Mouse (Mus musculus): Measurements from ENCODE around the gene Plcb1. TPM values are rescaled to one million over a fixed set of nuclear protein-coding genes. Genes with fewer than 3 reads are reported as not detected.
A peak's percentile ranks its signal among the peaks of the same experiment; 100 is the strongest.

Plcb1 gene
- polyA plus RNA-seq, 1 experiment from 2014 or later = 12.1 TPM

DNA sequence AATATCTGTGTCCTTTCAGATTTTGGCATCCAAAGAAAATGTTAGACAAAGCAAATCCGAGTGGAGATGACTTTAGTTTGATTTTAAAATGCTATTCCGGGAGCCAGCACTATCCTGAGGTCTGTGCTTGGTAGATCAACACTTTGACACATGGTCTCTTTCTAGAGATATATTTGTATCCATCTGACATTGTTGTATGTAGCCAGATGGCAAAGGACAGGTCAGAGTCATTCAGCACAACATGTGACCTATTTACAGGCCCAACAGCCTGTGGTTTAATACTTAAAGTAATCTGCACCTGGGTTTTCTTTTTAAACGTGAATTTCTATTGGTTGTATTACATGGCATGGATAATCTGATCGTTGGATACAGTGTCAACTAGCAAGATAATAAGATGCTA lies 629.3 kb downstream of the Plcb1 start:
- no peak overlapping the region for H3K4me3 ChIP-seq
- no peaks in the 10 kb centered on the region for H3K36me3 ChIP-seq
- H3K27ac ChIP-seq = no peak overlapping the region
- H3K9me3 ChIP-seq = no peaks in the 10 kb centered on the region
- no peaks in the 10 kb centered on the region for H3K27me3 ChIP-seq
- 76% methylated on average over 4 of the region's 4 CpGs for WGBS
- H3K4me1 ChIP-seq = no peaks in the 10 kb centered on the region
- no peak overlapping the region for H3K4me2 ChIP-seq
- H3K9ac ChIP-seq = no peak overlapping the region
- no peak for ATAC-seq (ENCODE audit: insufficient number of reproducible peaks, low FRiP score, low TSS enrichment, low read depth)

DNA sequence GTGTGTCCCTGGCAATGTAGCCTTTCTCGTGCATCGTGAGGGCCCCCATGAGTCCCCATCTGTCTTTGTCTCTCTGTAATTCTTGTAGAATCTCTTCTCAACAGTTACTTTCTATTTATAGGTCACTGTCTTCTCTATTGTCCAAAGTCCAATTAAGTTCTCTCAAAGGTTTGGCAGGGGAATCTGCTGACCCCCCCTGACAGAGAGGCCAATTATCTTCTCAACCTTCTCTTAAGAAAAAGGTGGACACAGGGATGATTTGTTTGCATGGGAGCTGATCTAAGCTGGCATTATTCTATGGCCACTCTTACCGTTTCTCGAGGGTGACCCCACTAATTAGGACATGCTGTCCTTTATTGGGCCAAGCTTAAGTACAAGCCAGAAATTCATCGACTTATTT lies 633.4 kb downstream of the Plcb1 start:
- H3K4me1 ChIP-seq = no peaks in the 10 kb centered on the region
- H3K9me3 ChIP-seq = no peaks in the 10 kb centered on the region
- H3K9ac ChIP-seq = no peak overlapping the region
- H3K27ac ChIP-seq = no peak overlapping the region
- 71% methylated on average over 5 of the region's 5 CpGs for WGBS
- H3K36me3 ChIP-seq = no peaks in the 10 kb centered on the region
- ATAC-seq (ENCODE audit: insufficient number of reproducible peaks, low FRiP score, low TSS enrichment, low read depth) = no peak
- no peaks in the 10 kb centered on the region for H3K27me3 ChIP-seq
- no peak overlapping the region for H3K4me2 ChIP-seq
- H3K4me3 ChIP-seq = no peak overlapping the region

DNA sequence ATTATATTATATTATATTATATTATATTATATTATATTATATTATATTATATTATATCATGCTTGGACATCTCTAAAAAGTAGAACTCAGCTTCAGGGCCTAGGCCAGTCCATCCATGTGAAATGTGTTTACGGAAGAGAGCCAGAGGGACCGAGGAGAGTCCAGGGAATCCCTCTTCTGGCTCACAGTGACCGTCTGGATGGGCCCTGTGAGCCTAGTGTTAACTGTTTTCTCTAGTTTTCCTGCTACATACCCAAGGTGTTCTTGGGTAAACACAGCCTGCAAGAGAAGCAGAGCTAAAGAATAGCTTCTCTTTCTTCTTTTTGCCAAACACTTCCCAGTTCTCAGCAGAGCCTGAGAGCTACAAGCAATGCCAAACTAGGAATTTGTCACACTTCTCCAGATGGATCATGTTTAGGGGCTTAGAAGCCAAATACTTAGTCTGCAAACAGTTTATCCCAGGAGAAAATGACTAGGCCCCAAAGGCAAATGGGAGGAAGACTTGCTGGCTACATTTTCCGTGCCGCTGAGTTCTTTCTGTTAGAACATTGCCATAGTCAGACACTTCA lies 649.2 kb downstream of the Plcb1 start:
- no peak for ATAC-seq (ENCODE audit: insufficient number of reproducible peaks, low FRiP score, low TSS enrichment, low read depth)
- Histone ChIP-seq H3K9me3 (no peaks in the 10 kb centered on the region), H3K36me3 (no peaks in the 10 kb centered on the region), H3K4me3 (no peak overlapping the region), H3K27ac (no peak overlapping the region), H3K4me1 (peaks cover 5% of the 10 kb centered on the region; the same call in 1 of the 2 replicates), H3K27me3 (no peaks in the 10 kb centered on the region), H3K9ac (no peak overlapping the region), H3K4me2 (no peak overlapping the region)
- 62% methylated on average over 5 of the region's 5 CpGs for WGBS

DNA sequence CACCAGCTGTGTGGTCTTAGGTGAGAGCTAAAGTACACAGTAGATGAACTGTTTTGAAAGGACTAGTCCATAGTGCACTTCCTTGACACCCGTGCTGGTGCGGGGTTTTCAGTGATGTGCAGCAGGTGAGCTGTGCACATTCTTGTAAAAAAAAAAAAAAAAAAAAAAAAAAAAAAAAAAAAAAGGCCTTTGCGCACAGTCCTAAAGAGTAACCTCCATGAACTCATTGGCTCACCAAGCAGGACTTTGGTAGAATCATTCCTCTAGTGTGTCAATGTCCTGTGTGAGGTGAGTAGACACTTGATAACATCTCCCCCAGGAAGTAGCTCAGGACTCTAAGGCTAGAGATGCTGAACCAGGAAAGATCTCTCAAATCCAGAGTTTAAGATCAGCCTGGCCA lies 653.2 kb downstream of the Plcb1 start:
- no peaks in the 10 kb centered on the region for H3K9me3 ChIP-seq
- peaks cover 6% of the 10 kb centered on the region; the same call in 1 of the 2 replicates for H3K4me1 ChIP-seq
- WGBS = 85% methylated on average over 3 of the region's 3 CpGs
- H3K9ac ChIP-seq = no peak overlapping the region
- no peaks in the 10 kb centered on the region for H3K36me3 ChIP-seq
- no peaks in the 10 kb centered on the region for H3K27me3 ChIP-seq
- H3K27ac ChIP-seq = no peak overlapping the region
- no peak overlapping the region for H3K4me3 ChIP-seq
- no peak overlapping the region for H3K4me2 ChIP-seq
- ATAC-seq (ENCODE audit: insufficient number of reproducible peaks, low FRiP score, low TSS enrichment, low read depth) = no peak

GRCm38 (mm10) chr2:135439546-135440517 lies 654.0 kb downstream of the Plcb1 start:
- Histone ChIP-seq H3K36me3 (no peaks in the 10 kb centered on the region), H3K27ac (peak overlapping the region; percentile 78), H3K4me1 (peaks cover 6% of the 10 kb centered on the region; the same call in 1 of the 2 replicates), H3K4me3 (peak overlapping the region; percentile 20), H3K4me2 (peak overlapping the region; percentile 38), H3K9me3 (no peaks in the 10 kb centered on the region), H3K9ac (no peak overlapping the region), H3K27me3 (no peaks in the 10 kb centered on the region)
- ATAC-seq (ENCODE audit: insufficient number of reproducible peaks, low FRiP score, low TSS enrichment, low read depth) = no peak
- WGBS = 6% methylated on average over 7 of the region's 7 CpGs

DNA sequence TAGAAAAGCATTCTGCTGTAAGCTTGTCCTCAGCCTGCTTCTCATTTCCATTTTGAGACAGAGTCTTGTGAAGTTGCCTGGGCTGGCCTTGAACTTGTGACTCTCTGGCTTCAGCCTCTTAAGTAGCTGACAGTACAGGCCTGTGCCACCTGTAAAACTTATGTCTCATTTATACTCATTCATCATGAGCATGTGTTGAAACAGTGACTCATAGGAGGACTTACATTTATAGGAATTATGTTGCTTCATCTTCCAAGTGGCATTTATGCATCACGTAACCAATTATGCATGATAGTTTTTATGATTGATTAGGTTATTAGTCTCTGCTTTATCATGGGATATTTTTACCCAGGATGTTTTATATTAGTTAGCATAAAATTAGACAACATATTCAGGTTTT lies 667.7 kb downstream of the Plcb1 start:
- no peak for ATAC-seq (ENCODE audit: insufficient number of reproducible peaks, low FRiP score, low TSS enrichment, low read depth)
- Histone ChIP-seq H3K4me2 (no peak overlapping the region), H3K27me3 (no peaks in the 10 kb centered on the region), H3K4me3 (no peak overlapping the region), H3K4me1 (no peaks in the 10 kb centered on the region), H3K9me3 (no peaks in the 10 kb centered on the region), H3K27ac (no peak overlapping the region), H3K9ac (no peak overlapping the region), H3K36me3 (no peaks in the 10 kb centered on the region)
- WGBS = 94% methylated on average over 1 of the region's 1 CpGs

DNA sequence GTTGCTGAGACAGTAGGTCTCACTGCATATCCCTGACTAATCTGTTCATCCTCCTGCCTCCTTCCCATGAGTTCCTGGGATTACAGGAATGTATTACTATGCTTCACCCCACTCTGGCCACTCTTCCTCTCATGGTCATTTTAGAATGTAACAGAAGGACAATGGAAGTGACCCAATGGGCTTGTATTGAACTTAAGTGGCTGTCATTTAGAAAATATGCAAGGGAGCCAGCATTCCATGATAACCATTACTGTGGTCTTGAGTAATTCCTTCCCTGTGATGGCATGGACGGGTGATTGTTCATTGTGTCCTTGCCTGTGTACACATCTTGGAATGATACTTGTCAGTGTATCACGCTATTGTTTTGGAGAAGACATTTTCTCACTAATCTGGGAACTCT lies 668.1 kb downstream of the Plcb1 start:
- Histone ChIP-seq H3K27ac (no peak overlapping the region), H3K9ac (no peak overlapping the region), H3K9me3 (no peaks in the 10 kb centered on the region), H3K4me3 (no peak overlapping the region), H3K4me1 (no peaks in the 10 kb centered on the region), H3K4me2 (no peak overlapping the region), H3K27me3 (no peaks in the 10 kb centered on the region), H3K36me3 (no peaks in the 10 kb centered on the region)
- ATAC-seq (ENCODE audit: insufficient number of reproducible peaks, low FRiP score, low TSS enrichment, low read depth) = no peak
- 78% methylated on average over 2 of the region's 2 CpGs for WGBS

- no peak overlapping the region for H3K4me2 ChIP-seq
- no peaks in the 10 kb centered on the region for H3K36me3 ChIP-seq
- H3K4me3 ChIP-seq = no peak overlapping the region
- no peak overlapping the region for H3K27ac ChIP-seq
- no peaks in the 10 kb centered on the region for H3K4me1 ChIP-seq
- no peak overlapping the region for H3K9ac ChIP-seq
- WGBS = 35% methylated on average over 1 of the region's 1 CpGs
- no peak for ATAC-seq (ENCODE audit: insufficient number of reproducible peaks, low FRiP score, low TSS enrichment, low read depth)
- no peaks in the 10 kb centered on the region for H3K27me3 ChIP-seq
- no peaks in the 10 kb centered on the region for H3K9me3 ChIP-seq
Observed at GRCm38 (mm10) chr2:135454455-135454854, 668.6 kb downstream of the Plcb1 start.

- Histone ChIP-seq H3K36me3 (no peaks in the 10 kb centered on the region), H3K27ac (no peak overlapping the region)
- WGBS = 58% methylated on average over 4 of the region's 4 CpGs
Observed at GRCm38 (mm10) chr2:135467895-135468294, 682.0 kb downstream of the Plcb1 start.

GRCm38 (mm10) chr2:135474107-135474506 lies 688.2 kb downstream of the Plcb1 start:
- H3K27ac ChIP-seq = no peak overlapping the region
- no peak for ATAC-seq (ENCODE audit: insufficient number of reproducible peaks, low FRiP score, low TSS enrichment, low read depth)
- no peaks in the 10 kb centered on the region for H3K36me3 ChIP-seq
- H3K4me1 ChIP-seq = no peaks in the 10 kb centered on the region
- H3K4me2 ChIP-seq = no peak overlapping the region
- H3K4me3 ChIP-seq = no peak overlapping the region
- no peaks in the 10 kb centered on the region for H3K27me3 ChIP-seq
- no peaks in the 10 kb centered on the region for H3K9me3 ChIP-seq
- 69% methylated on average over 4 of the region's 4 CpGs for WGBS
- H3K9ac ChIP-seq = no peak overlapping the region

More at GRCm38 (mm10) chr2:135467895-135468294, 682.0 kb downstream of the Plcb1 start:
- Histone ChIP-seq H3K9ac (no peak overlapping the region), H3K4me2 (no peak overlapping the region), H3K4me1 (no peaks in the 10 kb centered on the region), H3K27me3 (no peaks in the 10 kb centered on the region), H3K4me3 (no peak overlapping the region), H3K9me3 (no peaks in the 10 kb centered on the region)
- ATAC-seq (ENCODE audit: insufficient number of reproducible peaks, low FRiP score, low TSS enrichment, low read depth) = no peak

DNA sequence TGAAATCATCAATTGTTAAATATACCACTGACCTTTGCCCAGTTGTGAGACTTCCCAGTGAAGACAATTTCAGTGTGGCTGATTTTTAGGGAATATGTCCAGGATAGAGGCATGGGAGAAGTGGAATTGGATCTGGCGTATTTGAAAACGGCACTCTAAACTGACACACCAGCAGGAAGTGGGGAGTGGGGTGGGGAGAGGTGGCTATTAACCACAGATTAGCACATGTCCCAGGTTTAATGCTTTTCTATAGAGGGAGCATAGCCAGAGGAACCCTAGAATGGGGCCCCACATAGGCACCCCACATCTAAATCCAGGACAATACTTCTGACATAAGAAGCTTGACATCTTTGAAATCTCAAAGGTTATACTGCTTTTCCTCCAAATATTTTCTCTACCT lies 699.4 kb downstream of the Plcb1 start:
- Histone ChIP-seq H3K4me3 (no peak overlapping the region), H3K36me3 (no peaks in the 10 kb centered on the region), H3K4me2 (no peak overlapping the region), H3K27me3 (no peaks in the 10 kb centered on the region), H3K9me3 (no peaks in the 10 kb centered on the region), H3K27ac (no peak overlapping the region), H3K4me1 (no peaks in the 10 kb centered on the region), H3K9ac (no peak overlapping the region)
- 45% methylated on average over 2 of the region's 2 CpGs for WGBS
- no peak for ATAC-seq (ENCODE audit: insufficient number of reproducible peaks, low FRiP score, low TSS enrichment, low read depth)

GRCm38 (mm10) chr2:135488277-135488676 lies 702.4 kb downstream of the Plcb1 start:
- WGBS = 90% methylated on average over 2 of the region's 2 CpGs
- no peak overlapping the region for H3K27ac ChIP-seq
- no peak overlapping the region for H3K4me2 ChIP-seq
- H3K27me3 ChIP-seq = no peaks in the 10 kb centered on the region
- H3K36me3 ChIP-seq = no peaks in the 10 kb centered on the region
- ATAC-seq (ENCODE audit: insufficient number of reproducible peaks, low FRiP score, low TSS enrichment, low read depth) = no peak
- H3K4me1 ChIP-seq = no peaks in the 10 kb centered on the region
- H3K9ac ChIP-seq = no peak overlapping the region
- H3K9me3 ChIP-seq = no peaks in the 10 kb centered on the region
- no peak overlapping the region for H3K4me3 ChIP-seq

All from limb, embryonic 15.5 days (tissue).